Mouse (Mus musculus) mouse trophoblast stem cell (cell line): Measurements from ENCODE around the gene Tbl2.

Source experiments
- in situ Hi-C, 2 experiments: fragments of 300-500 bp; cut with MseI, MboI; formaldehyde crosslinking; loops; 2 replicates in 1 of 2; 3 replicates in 1 of 2; pipeline ENCODE4 v1.15.1; 2025

Tbl2 gene

DNA sequence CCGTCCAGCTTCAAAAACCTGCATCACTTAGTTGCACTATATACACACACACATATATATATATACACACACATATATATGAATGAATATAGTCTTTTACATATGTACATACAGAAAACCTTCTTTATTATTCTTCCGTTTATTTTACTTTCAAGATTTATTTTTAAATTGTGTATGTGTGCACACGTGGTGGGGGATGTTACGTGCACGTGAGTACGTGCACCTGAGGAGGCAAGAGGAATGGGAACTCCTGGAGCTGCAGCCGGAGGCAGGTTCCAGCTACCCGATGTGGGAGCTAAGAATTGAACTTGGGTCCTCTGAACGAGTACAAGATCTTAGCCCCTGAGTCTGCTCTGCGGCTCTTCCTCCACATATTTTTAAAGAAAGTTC is 36.8 kb downstream of the Tbl2 start:
- in situ Hi-C loops: no loop called here

DNA sequence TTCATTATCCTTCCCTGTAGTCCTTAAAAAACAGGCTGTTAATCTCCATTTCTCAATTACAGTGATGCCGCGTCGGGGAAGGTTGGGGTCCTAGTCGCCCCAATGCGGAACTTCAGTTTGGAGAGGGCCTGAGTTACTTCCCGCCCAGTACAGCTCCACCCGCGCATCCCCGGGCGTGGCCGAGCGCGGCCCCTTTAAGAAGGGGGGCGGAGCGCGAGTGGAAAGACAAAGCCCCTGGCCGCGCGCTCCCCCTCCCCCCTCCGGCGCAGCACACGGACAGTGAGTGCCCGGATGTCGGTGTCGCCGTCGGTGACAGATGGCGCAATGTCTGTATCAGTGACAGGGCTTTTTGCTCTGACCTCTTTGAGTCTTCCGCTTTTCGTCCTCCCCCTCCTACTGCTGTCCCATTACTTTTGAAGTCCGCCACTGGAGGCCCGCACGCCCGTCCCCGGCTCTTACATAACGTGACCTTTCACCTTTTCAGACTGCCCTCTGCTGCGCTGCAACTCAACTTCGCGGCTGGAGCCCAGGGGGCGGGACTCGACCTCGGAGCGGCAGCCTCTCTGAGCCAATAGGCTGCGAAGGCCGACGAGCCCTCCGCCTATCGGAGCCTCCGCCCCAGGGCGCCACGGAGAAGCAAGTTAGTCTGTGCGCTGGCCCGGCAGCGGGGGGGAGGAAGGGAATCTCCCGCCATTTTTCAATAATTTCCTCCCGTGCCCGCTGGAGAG is 37.3 kb downstream of the Tbl2 start, which contains the start of gene Baz1b:
Baz1b (plus strand) TSS at position 644 of the 728 bp plus-strand sequence.
- in situ Hi-C loops: no loop called here

- in situ Hi-C loops: no loop called here
Observed at GRCm38 (mm10) chr5:135187349-135188213, 38.1 kb downstream of the Tbl2 start.

- in situ Hi-C loops: no loop called here
Observed at GRCm38 (mm10) chr5:135188214-135188554, 38.7 kb downstream of the Tbl2 start.

DNA sequence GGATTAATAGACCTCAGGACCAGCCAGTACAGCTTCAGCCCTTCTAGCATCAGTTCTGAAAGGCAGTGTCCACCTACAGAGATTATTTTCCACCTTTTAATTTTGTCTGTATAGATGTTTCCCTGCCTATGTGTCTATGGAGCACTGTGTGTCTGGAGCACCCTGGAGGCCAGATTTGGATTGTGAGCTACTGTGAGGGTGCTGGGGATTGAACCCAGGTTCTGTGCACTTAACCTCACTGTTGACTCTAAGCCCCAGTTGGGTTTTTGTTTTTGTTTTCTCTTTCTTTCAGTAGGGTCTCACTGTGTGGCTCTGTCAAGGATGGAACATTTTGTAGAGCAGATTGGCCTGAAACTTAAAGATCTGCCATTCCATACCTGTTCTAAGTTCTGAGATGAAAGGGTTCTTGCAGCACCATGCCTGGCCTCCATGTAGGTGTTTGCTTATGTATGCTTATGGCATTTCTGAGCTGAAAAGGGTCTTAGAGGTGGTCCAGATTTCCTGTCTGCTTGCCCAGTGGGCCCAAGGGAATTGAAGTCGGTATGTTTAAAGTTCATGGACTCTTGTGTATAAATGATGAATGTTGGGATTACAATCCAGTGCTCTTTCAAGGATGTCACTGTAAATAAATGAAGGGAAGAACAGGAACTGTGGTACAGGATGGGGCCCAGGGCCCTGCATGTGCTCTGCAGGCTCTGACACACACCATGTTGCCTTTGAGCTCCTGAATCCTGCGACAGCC is 40.0 kb downstream of the Tbl2 start:
- in situ Hi-C loops: no loop called here

DNA sequence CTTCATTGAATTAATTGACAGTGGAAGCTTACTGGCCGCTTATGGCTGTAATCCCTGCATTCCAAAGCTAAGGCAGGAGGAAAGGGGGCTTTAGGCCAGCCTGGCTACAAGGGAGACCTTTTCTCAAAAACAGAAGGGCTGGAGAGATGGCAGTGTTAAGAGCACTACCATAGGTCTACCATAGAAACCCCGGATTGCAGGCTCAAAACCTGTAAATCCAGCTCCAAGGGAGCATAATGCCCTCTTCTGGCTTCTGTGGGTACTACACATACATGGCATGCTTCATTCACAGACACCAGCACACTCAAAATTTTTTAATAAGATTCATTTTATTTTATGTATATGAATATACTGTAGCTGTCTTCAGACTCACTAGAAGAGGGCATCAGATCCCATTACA is 42.2 kb downstream of the Tbl2 start:
- in situ Hi-C loops: no loop called here

DNA sequence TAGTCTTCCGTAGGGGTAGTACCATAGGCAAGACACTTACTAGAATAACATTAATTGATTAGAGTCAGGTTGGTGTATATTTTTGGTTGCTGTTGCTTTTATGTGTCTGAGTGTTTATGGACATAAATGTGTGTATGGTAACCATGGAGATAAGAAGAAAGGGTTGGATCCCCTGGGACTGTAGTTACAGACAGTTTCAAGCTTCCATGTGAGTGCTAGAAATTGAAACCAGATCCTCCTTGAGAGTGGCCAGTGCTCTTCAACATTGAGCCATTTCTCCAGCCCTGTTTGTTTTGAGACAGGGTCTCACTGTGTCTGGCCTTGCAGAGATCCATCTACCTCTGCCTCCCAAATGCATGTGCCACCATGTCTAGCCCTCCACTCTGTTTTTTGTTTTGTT is 43.0 kb downstream of the Tbl2 start:
- in situ Hi-C loops: no loop called here

- in situ Hi-C loops: no loop called here
Observed at GRCm38 (mm10) chr5:135196367-135196766, 46.9 kb downstream of the Tbl2 start.

DNA sequence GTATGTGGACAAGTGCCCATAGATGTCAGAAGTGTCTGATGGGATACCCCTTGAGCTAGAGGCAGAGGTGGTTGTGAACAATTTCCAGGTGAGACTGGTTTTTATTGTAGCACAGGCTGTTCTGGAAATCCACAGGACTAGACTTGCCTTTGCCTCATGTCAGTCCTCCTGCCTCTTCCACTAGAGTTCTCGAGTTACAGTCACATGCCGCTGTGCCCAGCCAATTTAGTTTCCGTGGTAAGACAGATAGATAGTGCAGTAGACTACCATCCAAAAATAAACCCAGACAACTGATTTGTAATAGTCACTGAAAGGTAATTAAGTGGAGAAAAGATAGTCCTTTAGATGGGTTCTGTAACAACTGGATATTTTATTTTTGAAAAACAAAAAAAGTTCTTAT is 53.3 kb downstream of the Tbl2 start:
- in situ Hi-C loops: no loop called here

DNA sequence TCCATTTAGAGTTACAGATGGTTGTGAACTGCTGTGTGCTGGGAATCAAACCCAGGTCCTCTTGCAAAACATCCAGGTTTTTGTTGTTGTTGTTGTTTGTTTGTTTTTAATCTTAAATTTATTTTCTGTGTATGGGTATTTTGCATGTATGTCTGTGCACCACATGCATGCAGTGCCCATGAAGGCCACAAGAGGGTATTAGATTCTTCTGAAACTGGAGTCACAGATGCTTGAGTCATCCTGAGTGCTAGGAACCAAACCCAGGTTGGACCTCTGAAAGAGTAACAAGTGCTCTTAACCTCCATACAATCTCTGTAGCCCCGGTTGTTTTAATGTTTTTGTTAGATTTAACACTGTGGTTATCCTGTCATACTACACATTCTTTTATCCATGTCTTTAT is 58.7 kb downstream of the Tbl2 start:
- in situ Hi-C loops: no loop called here
